Mouse (Mus musculus) MEL (cell line): Measurements from ENCODE around the gene Faf1.

ENCODE experiments used
- CTCF ChIP-seq, 3 experiments: IDR thresholded peaks in 2 of 3; conservative IDR thresholded peaks in 1 of 3; 2 replicates each; pipeline ENCODE4 v1.5.1; 2011 to 2012; ENCODE audit warnings: low read length in 3 of 3, low read depth in 2 of 3, mild to moderate bottlenecking in 2 of 3, improper control_type of control experiment in 1 of 3, inconsistent platforms in 1 of 3, mixed read lengths in 1 of 3, moderate library complexity in 1 of 3; ENCODE audit not compliant: control insufficient read depth in 1 of 3, insufficient read depth in 1 of 3, poor library complexity in 1 of 3, severe bottlenecking in 1 of 3
- E2F4 ChIP-seq: IDR thresholded peaks from 2 replicates; pipeline ENCODE4 v1.6.1; 2011; ENCODE audit warnings: low read depth, low read length, improper control_type of control experiment, borderline replicate concordance
- MAX ChIP-seq: IDR thresholded peaks from 2 replicates; pipeline ENCODE4 v1.6.1; 2011; ENCODE audit warnings: low read length, improper control_type of control experiment
- MAZ ChIP-seq: IDR thresholded peaks from 2 replicates; pipeline ENCODE4 v1.6.1; 2012; ENCODE audit warnings: low read depth, mild to moderate bottlenecking, inconsistent platforms, low read length, improper control_type of control experiment
- MEF2A ChIP-seq: IDR thresholded peaks from 2 replicates; pipeline ENCODE4 v1.6.1; 2014; ENCODE audit warnings: low read depth, mild to moderate bottlenecking, inconsistent platforms, low read length, improper control_type of control experiment; ENCODE audit not compliant: poor library complexity, insufficient replicate concordance, severe bottlenecking; ENCODE audit errors: extremely low read depth
- POLR2A ChIP-seq, 2 experiments: IDR thresholded peaks; 2 replicates each; pipeline ENCODE4 v1.6.1; 2011 to 2012; ENCODE audit warnings: low read length in 2 of 2, mild to moderate bottlenecking in 2 of 2, control low read depth in 1 of 2, improper control_type of control experiment in 1 of 2, low read depth in 1 of 2, moderate library complexity in 1 of 2; ENCODE audit not compliant: control insufficient read depth in 1 of 2, insufficient read depth in 1 of 2, poor library complexity in 1 of 2
- POLR2AphosphoS5 ChIP-seq: IDR thresholded peaks from 2 replicates; pipeline ENCODE4 v1.6.1; 2012; ENCODE audit warnings: low read depth, borderline replicate concordance, mild to moderate bottlenecking, inconsistent platforms, low read length, moderate library complexity, mixed read lengths
- RAD21 ChIP-seq: IDR thresholded peaks from 2 replicates; pipeline ENCODE4 v1.6.1; 2011; ENCODE audit warnings: mild to moderate bottlenecking, low read depth, low read length, improper control_type of control experiment
- RCOR1 ChIP-seq: IDR thresholded peaks from 2 replicates; pipeline ENCODE4 v1.6.1; 2012; ENCODE audit warnings: low read depth, mild to moderate bottlenecking, inconsistent platforms, low read length, improper control_type of control experiment
- TAL1 ChIP-seq: IDR thresholded peaks from 2 replicates; pipeline ENCODE4 v1.6.1; 2012; ENCODE audit warnings: mild to moderate bottlenecking, inconsistent platforms, low read length, moderate library complexity, mixed read lengths
- USF1 ChIP-seq: IDR thresholded peaks from 2 replicates; pipeline ENCODE4 v1.6.1; 2014; ENCODE audit warnings: low read depth, mild to moderate bottlenecking, inconsistent platforms, low read length, improper control_type of control experiment, moderate library complexity
- ZC3H11A ChIP-seq: IDR thresholded peaks from 2 replicates; pipeline ENCODE4 v1.6.1; 2012; ENCODE audit warnings: low read depth, mild to moderate bottlenecking, inconsistent platforms, low read length, improper control_type of control experiment
- ZKSCAN1 ChIP-seq: IDR thresholded peaks from 2 replicates; pipeline ENCODE4 v1.6.1; 2012; ENCODE audit warnings: low read depth, mild to moderate bottlenecking, inconsistent platforms, low read length, improper control_type of control experiment, moderate library complexity
- ZNF384 ChIP-seq: IDR thresholded peaks from 2 replicates; pipeline ENCODE4 v1.6.1; 2012; ENCODE audit warnings: low read depth, mild to moderate bottlenecking, inconsistent platforms, low read length, improper control_type of control experiment

- TF ChIP-seq RAD21, result no peak
- TF ChIP-seq ZKSCAN1, result no peak
- no peak for TF ChIP-seq POLR2A (IDR thresholded peaks at IDR 0.05; ENCODE audit: control insufficient read depth in 1 of 2, insufficient read depth in 1 of 2, low read depth in 1 of 2, low read length in 2 of 2, poor library complexity in 1 of 2)
- no peak for TF ChIP-seq ZNF384
- TF ChIP-seq RCOR1, result no peak
- TF ChIP-seq E2F4, result no peak
- TF ChIP-seq POLR2AphosphoS5, result no peak
- TF ChIP-seq USF1, result no peak
- TF ChIP-seq MEF2A, result no peak
- TF ChIP-seq ZC3H11A, result no peak
- TF ChIP-seq MAX, result no peak
- TF ChIP-seq CTCF (IDR thresholded peaks at IDR 0.05 in 2 of 3, conservative IDR thresholded peaks at IDR 0.05 in 1 of 3; ENCODE audit: control insufficient read depth in 1 of 3, insufficient read depth in 1 of 3, low read depth in 2 of 3, low read length in 3 of 3, poor library complexity in 1 of 3, severe bottlenecking in 1 of 3), result no peak
- no peak for TF ChIP-seq MAZ
- TF ChIP-seq TAL1, result no peak
Measured at GRCm38 (mm10) chr4:109904487-109904886, 228.1 kb downstream of the Faf1 start.
